Mouse (Mus musculus): ENCODE data around the gene Cdkn1a. TPM values are rescaled to one million over a fixed set of nuclear protein-coding genes. Genes with fewer than 3 reads are reported as not detected.

Cdkn1a gene
- polyA plus RNA-seq, 1 experiment from 2014 or later = 54.1 TPM

GRCm38 (mm10) chr17:29072701-29073307 is 18.0 kb upstream of the Cdkn1a start:
- Histone ChIP-seq H3K27ac (no peak overlapping the region), H3K4me3 (replicated peaks) (no peak overlapping the region), H3K36me3 (no peaks in the 10 kb centered on the region), H3K4me2 (no peak overlapping the region), H3K9ac (replicated peaks) (no peak overlapping the region), H3K4me1 (replicated peaks) (peaks cover 24% of the 10 kb centered on the region), H3K27me3 (peaks cover 17% of the 10 kb centered on the region), H3K9me3 (no peaks in the 10 kb centered on the region)
- 8% methylated on average over 11 of the region's 11 CpGs for WGBS
- ATAC-seq (ENCODE audit: insufficient number of reproducible peaks, insufficient read depth, low FRiP score, low TSS enrichment, low read depth) = no peak

- no peak overlapping the region for H3K27ac ChIP-seq
- WGBS = 39% methylated on average over 5 of the region's 5 CpGs
Measured at GRCm38 (mm10) chr17:29073313-29073712, 17.5 kb upstream of the Cdkn1a start.

GRCm38 (mm10) chr17:29074085-29074484 is 16.7 kb upstream of the Cdkn1a start:
- Histone ChIP-seq H3K27ac (no peak overlapping the region), H3K4me3 (replicated peaks) (no peak overlapping the region), H3K9ac (replicated peaks) (no peak overlapping the region), H3K4me2 (no peak overlapping the region), H3K36me3 (no peaks in the 10 kb centered on the region), H3K27me3 (peaks cover 20% of the 10 kb centered on the region), H3K9me3 (no peaks in the 10 kb centered on the region), H3K4me1 (replicated peaks) (peaks cover 27% of the 10 kb centered on the region)
- ATAC-seq (ENCODE audit: insufficient number of reproducible peaks, insufficient read depth, low FRiP score, low TSS enrichment, low read depth) = no peak
- 77% methylated on average over 13 of the region's 13 CpGs for WGBS

More at GRCm38 (mm10) chr17:29073313-29073712, 17.5 kb upstream of the Cdkn1a start:
- Histone ChIP-seq H3K4me2 (no peak overlapping the region), H3K9me3 (no peaks in the 10 kb centered on the region), H3K4me3 (replicated peaks) (no peak overlapping the region), H3K4me1 (replicated peaks) (peaks cover 24% of the 10 kb centered on the region), H3K27me3 (peaks cover 17% of the 10 kb centered on the region), H3K9ac (replicated peaks) (no peak overlapping the region), H3K36me3 (no peaks in the 10 kb centered on the region)
- no peak for ATAC-seq (ENCODE audit: insufficient number of reproducible peaks, insufficient read depth, low FRiP score, low TSS enrichment, low read depth)

- Histone ChIP-seq H3K27me3 (peaks cover 39% of the 10 kb centered on the region), H3K9ac (replicated peaks) (no peak overlapping the region), H3K4me1 (replicated peaks) (peaks cover 35% of the 10 kb centered on the region), H3K4me2 (no peak overlapping the region), H3K36me3 (no peaks in the 10 kb centered on the region), H3K9me3 (no peaks in the 10 kb centered on the region), H3K4me3 (replicated peaks) (no peak overlapping the region), H3K27ac (no peak overlapping the region)
- ATAC-seq (ENCODE audit: insufficient number of reproducible peaks, insufficient read depth, low FRiP score, low TSS enrichment, low read depth) = no peak
- WGBS = 87% methylated on average over 8 of the region's 8 CpGs
Measured at GRCm38 (mm10) chr17:29076235-29076634, 14.5 kb upstream of the Cdkn1a start.

GRCm38 (mm10) chr17:29077786-29078509 is 12.8 kb upstream of the Cdkn1a start:
- H3K4me3 ChIP-seq (replicated peaks) = peak overlapping the region; percentile 25
- peaks cover 32% of the 10 kb centered on the region for H3K4me1 ChIP-seq (replicated peaks)
- H3K27ac ChIP-seq = no peak overlapping the region
- peak overlapping the region; percentile 52 for H3K4me2 ChIP-seq
- no peak overlapping the region for H3K9ac ChIP-seq (replicated peaks)
- H3K36me3 ChIP-seq = no peaks in the 10 kb centered on the region
- WGBS = 22% methylated on average over 14 of the region's 14 CpGs
- no peak for ATAC-seq (ENCODE audit: insufficient number of reproducible peaks, insufficient read depth, low FRiP score, low TSS enrichment, low read depth)
- H3K9me3 ChIP-seq = no peaks in the 10 kb centered on the region
- peaks cover 48% of the 10 kb centered on the region for H3K27me3 ChIP-seq

DNA sequence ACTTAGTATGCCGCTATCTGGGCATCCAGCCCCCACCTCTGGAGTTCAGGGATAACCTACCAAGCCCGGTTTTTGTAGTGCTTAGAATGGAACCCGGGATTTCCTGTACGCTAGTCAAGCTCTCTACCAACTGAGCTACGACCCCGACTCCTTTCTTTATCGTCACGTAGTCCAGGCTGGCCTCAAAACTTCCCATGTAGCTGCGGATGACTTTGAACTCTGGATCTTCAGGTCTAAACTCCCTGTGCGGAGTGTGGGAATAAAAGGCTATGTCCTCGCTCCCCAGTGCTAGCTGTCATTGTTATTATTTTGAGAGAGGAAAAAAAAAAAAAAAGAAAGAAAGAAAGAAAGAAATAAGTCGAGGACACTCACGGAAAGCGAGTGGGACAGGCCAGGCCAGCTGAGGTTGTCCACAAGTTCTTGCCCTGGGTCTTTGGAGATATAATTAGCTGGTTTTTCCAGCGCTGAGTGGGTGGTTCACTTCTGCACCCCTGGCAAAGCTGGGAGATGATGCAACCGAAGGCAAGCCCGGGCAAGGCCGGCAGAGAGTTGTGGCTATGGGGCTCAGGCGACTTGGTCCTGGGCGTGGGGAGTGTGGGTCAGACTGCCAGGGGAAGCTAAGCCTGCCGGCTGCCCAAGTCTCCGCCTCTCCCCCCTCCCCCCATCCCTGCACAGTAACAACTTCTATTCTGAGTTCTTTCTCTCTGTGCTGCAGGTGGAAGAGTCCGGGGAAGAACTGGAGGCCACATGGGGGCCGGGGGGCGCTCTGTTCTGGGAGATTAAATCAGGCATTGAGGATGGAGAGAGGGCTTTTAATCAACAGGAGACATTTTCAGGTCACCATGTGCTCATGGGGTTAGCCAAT is 12.0 kb upstream of the Cdkn1a start:
- peaks cover 44% of the 10 kb centered on the region for H3K27me3 ChIP-seq
- H3K9me3 ChIP-seq = no peaks in the 10 kb centered on the region
- 8% methylated on average over 25 of the region's 25 CpGs for WGBS
- ATAC-seq (ENCODE audit: insufficient number of reproducible peaks, insufficient read depth, low FRiP score, low TSS enrichment, low read depth) = no peak
- H3K4me2 ChIP-seq = peak overlapping the region; percentile 52
- H3K9ac ChIP-seq (replicated peaks) = no peak overlapping the region
- H3K4me3 ChIP-seq (replicated peaks) = peak overlapping the region; percentile 25
- peak overlapping the region; percentile 45; the same call in 1 of the 2 replicates for H3K27ac ChIP-seq
- H3K36me3 ChIP-seq = no peaks in the 10 kb centered on the region
- peaks cover 24% of the 10 kb centered on the region for H3K4me1 ChIP-seq (replicated peaks)

DNA sequence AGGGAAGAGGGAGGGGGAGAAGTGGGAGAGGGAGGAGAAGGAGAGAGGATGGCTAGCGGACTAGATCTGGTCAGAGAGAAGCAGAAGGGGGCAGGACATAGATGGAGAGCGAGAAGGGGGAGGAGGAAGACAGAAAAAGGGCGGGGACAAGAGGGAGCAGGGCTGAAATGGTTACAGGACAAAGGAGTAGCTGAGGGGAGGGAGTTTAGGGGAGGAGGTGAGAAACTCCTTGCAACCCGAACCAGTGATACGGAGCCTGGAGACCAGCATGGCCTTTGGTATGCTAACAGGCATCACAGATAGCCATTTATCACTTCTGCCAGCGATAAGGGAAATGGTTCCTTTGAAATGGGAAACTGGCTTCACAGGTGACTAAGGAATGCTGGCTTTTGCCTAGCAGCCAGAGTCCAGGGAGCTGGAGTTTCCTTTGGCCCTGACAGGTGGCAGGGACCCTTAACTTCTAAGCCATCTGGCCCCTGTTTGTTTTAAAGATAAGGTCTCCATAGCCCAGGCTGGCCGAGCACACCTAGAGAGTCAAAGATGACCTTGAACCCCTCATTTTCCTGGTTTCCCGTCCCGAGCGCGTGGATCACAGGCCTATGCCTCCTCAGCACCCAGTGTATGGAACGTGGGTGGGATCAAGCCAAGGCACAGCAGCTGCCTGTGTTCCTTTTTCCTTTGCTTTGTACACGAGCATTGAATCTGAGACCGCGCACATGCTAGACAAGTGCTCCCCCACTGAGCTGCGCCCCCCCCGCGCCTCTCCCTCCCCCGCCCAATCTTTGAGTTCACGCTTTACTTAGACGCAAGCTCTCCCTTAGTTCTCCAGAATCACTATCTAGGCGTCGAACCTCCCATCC is 9.8 kb upstream of the Cdkn1a start:
- Histone ChIP-seq H3K9me3 (no peaks in the 10 kb centered on the region), H3K27me3 (peaks cover 44% of the 10 kb centered on the region), H3K4me3 (replicated peaks) (peak overlapping the region; percentile 12), H3K9ac (replicated peaks) (no peak overlapping the region), H3K4me2 (peak overlapping the region; percentile 39), H3K36me3 (no peaks in the 10 kb centered on the region), H3K27ac (no peak overlapping the region), H3K4me1 (replicated peaks) (peaks cover 24% of the 10 kb centered on the region)
- WGBS = 4% methylated on average over 22 of the region's 23 CpGs
- no peak for ATAC-seq (ENCODE audit: insufficient number of reproducible peaks, insufficient read depth, low FRiP score, low TSS enrichment, low read depth)

GRCm38 (mm10) chr17:29081618-29082381 is 9.0 kb upstream of the Cdkn1a start:
- peaks cover 24% of the 10 kb centered on the region for H3K4me1 ChIP-seq (replicated peaks)
- no peak overlapping the region for H3K27ac ChIP-seq
- H3K27me3 ChIP-seq = peaks cover 44% of the 10 kb centered on the region
- H3K9me3 ChIP-seq = no peaks in the 10 kb centered on the region
- H3K36me3 ChIP-seq = no peaks in the 10 kb centered on the region
- H3K4me3 ChIP-seq (replicated peaks) = peak overlapping the region; percentile 12
- no peak for ATAC-seq (ENCODE audit: insufficient number of reproducible peaks, insufficient read depth, low FRiP score, low TSS enrichment, low read depth)
- H3K9ac ChIP-seq (replicated peaks) = no peak overlapping the region
- 4% methylated on average over 21 of the region's 21 CpGs for WGBS
- H3K4me2 ChIP-seq = peak overlapping the region; percentile 39

GRCm38 (mm10) chr17:29083586-29083985 is 7.2 kb upstream of the Cdkn1a start:
- H3K4me3 ChIP-seq (replicated peaks) = no peak overlapping the region
- no peak overlapping the region for H3K27ac ChIP-seq
- ATAC-seq (ENCODE audit: insufficient number of reproducible peaks, insufficient read depth, low FRiP score, low TSS enrichment, low read depth) = no peak
- H3K9ac ChIP-seq (replicated peaks) = no peak overlapping the region
- H3K4me2 ChIP-seq = no peak overlapping the region
- H3K36me3 ChIP-seq = no peaks in the 10 kb centered on the region
- H3K4me1 ChIP-seq (replicated peaks) = peaks cover 24% of the 10 kb centered on the region
- no peaks in the 10 kb centered on the region for H3K9me3 ChIP-seq
- 86% methylated on average over 8 of the region's 8 CpGs for WGBS
- H3K27me3 ChIP-seq = peaks cover 38% of the 10 kb centered on the region

DNA sequence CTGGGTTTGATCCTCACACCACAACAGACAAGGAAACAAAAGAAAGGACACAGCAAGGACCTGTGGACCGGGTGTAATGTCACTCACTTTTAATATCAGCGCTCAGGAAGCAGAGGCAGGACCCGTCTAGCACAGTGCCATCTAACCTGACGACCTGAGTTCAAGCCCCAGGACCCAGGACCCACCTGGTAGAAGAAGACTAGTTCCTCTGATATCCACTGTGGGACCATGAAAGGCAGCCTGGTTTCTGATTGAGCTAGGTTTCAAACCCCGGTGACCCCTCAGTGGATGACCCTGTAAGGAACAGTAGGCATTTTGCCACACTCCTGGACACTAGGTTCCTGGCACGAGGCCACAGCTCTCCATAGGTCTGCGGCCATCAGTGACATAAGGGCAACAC is 6.1 kb upstream of the Cdkn1a start:
- Histone ChIP-seq H3K4me3 (replicated peaks) (no peak overlapping the region), H3K9ac (replicated peaks) (no peak overlapping the region), H3K27ac (no peak overlapping the region), H3K4me1 (replicated peaks) (peaks cover 19% of the 10 kb centered on the region), H3K4me2 (no peak overlapping the region), H3K36me3 (no peaks in the 10 kb centered on the region), H3K27me3 (peaks cover 30% of the 10 kb centered on the region), H3K9me3 (no peaks in the 10 kb centered on the region)
- ATAC-seq (ENCODE audit: insufficient number of reproducible peaks, insufficient read depth, low FRiP score, low TSS enrichment, low read depth) = no peak
- WGBS = 86% methylated on average over 7 of the region's 7 CpGs
